Mouse (Mus musculus) 3134 (cell line): ENCODE measurements around the gene Mcm7.

Experiments used
- DNase-seq: peaks from one replicate; pipeline ENCODE4 v3.0.0-alpha.2; 2011; ENCODE audit warnings: low spot score; ENCODE audit not compliant: insufficient read length; ENCODE audit errors: extremely low read depth

The Mcm7 gene

DNA sequence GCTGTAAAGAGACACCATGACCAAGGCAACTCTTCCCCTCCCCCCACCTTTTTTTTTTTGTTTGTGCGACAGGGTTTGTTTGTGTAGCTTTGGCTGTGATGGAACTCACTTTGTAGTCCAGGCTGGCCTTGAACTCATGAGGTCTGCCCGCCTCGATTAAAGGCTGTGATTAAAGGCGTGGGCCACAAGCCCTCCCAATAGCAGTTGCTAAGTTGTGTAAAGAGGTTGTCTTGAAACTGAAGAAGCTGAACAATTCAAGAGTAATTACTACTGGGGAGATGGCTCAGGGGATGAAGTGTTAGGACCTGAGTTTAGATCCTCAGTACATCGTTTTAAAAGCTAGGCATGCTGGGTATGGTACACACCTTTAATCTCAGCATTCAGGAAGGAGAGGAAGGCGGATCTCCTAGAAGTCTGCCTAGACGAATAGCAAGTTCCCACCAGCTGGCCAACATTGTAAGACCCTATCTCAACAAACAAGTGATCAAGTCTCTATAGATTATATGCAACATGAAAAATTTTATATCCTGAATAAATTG is 11.9 kb downstream of the Mcm7 start:
- DNase-seq, result no peak

DNA sequence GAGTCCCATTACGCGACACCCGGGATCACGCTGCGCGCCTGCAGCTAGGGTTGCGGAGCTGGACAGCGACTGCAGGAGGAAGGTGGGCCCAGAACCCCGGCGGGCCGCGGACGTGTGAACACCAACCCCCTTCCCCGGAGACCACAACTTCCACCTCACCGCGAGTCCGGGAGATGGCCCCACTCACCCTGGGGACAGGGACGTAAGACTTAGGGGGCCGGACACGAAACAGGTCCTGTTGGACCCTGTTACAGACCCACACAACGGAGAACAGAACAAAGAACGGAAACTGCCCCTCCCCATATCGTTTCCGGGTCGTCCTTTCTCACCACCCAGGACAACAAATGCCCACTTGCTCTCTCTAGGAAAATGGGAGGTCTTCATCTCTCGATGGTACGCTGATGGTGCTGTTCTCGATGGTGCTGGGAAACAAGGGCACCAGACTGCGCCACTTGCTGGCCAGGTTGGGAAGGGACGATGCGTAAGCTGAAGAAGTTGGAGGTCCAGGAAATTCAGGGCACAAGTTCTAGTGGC is 16.7 kb downstream of the Mcm7 start, which contains the start of gene Zfp113:
Gene Zfp113, minus strand, starts transcription at position 302 of the 534 bp plus-strand sequence.
- DNase-seq, result peak; percentile 89

DNA sequence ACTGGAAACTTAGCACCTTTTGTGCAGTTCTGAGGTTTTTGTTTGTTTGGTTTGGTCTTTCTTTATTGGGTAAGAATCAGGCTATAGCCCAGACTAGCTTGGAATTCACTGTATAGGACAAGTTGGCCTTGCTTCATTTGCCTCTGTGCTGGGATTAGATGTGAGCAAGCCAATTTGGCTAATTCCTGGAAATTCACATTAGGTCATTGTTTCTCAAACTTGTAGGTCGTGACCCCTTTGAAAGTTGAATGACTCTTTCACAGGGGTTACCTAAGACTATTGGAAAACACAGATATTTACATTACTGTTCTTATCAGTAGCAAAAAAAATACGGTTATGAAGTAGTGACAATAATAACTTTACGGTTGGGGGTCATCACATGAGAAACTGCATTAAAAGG is 17.8 kb downstream of the Mcm7 start:
- no peak for DNase-seq

DNA sequence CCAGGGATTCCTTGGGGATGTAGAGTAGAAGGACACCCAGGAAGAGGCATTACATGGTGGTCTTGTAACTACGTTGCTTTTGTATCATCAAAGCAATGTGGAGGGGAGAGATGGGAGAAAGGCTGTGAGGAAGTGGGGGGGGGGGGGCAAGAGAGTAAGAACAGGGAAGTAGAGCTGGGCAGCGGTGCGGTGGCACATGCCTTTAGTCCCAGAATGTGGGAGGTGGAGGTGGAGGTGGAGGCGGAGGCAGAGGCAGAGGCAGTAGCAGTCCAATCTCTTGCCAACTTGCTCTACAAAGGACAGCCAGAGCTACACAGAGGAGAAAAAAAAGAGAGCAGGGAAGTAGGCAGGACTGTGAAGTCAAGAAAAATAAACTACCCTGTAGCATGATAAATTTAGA is 33.6 kb downstream of the Mcm7 start:
- DNase-seq, result no peak

DNA sequence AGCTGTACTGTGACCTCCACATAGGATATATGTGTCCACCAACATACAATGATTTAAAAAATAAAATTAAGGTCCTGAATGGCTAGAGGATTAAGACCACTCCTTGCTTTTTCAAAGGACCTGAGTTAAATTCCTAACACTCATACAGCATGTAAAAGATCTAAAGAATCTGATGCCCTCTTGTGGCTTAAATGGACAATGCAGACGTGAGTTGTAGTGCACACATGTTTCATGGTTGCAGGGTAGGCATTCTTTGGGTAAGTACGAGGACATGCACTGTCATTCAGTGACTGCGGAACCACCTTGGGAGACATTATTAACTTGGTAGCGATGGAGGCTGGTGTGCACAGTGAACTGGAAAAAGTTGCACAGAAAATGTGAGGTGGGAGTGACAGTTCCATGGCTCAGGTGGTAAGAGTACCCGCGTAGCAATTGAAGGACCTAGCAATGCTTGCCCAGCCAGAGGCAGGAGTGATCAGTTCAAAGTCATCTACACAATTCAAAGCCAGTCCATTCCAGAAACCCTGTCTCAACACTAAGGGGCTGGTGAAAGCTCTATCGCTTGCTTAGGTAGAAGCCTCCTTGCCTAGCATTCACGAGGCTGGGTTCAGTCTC is 34.2 kb downstream of the Mcm7 start:
- DNase-seq, result no peak

DNA sequence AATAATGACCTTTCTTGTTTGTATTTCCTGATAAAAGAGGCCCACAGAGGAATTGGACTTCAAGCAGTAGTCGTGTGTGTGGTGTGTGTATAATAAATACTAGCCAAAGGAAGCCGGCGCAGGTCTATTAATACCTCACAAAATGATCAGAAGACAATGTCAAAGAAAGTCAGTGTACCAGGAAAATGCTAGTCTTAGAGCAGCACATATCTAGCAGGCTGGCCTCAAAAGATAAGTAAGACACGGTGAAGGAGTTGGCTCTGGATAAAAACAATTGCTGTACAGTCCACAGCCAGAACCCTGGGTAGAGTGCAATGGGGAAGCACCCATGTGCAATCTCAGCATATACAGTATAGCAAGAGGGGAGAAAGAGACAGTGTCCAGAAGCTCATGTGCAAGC is 35.0 kb downstream of the Mcm7 start:
- DNase-seq, result no peak

DNA sequence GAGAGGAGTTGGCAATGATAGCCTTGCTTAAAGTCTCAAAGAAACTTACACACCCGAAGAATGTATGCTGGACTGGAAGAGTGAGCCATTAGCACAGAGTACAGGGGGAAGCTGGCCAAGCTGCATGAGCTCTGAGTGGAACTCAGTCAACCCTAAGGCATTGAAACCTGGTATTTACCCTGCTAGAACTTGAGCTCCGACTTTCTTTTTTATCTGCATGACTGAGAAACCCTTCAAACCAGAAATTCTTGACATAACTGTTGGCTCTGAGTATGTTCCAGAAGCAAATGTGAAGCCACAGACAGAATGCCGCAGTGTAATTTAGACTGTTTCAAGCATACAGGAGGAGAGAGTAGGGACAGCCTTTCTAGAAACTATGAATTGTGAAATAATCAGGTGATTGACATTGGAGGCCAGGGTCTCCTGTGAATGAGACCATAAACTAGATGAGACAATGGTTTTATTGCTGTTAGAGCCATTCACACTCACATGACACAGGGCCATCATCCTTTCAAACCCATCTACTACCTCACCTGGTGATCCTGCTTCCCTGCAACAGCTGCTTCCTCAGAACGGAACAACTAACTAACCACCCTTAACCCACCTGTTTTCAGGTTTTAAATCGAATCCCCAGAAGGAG is 39.7 kb downstream of the Mcm7 start:
- DNase-seq, result no peak

DNA sequence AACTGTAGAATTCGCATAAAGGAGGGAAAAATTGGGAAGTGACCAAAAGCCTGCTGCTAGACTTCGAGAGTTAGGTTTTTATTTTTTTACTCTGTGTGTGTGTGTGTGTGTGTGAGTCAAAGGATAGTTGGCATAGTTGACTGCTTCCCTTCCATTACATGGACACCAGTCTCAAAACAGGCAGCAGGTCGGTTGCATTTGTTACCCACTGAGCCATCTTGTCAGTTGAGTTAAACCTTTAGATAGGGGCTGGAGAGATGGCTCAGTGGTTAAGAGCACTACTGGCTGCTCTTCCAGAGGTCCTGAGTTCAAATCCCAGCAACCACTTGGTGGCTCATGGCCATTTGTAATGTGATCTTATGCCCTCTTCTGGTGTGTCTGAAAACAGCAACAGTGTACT is 54.2 kb downstream of the Mcm7 start:
- peak; percentile 50 for DNase-seq

DNA sequence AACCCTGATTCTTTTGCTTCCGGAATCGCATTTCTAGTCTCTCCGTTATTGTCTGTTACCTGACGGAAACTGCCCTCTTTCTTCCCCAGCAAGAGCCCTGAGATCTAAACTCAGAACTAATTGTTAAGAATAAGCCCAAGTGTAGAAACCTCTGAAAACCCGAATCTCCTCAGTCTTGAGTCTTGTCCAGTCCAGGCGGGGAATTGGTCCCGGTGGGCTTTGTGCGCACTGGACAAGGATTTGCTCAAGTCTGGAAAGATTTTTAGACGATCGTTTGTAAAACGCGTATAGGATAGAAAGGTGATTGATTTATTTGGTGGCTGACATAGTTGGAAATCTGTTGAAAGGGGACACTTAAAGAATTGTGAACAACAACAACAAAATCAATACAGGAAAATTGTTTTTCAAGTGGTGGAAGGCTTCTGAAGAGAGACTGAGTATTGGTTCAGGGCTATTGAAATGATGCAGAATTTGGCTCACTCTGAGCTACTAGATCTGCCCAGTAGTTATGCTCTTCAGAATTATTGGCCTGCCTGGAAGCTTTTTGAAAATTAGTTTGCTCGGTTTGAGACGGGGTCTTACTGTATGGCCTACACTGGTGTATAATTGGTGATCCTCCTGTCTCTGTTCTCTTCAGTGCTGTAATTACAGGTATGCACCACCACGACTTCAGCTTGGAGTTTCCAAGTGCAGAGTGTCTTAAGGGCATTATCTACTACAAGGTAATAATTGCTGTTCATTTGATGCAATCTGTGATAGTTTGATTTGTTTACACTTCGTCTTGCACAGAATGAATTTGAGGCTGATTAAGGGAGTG is 54.8 kb downstream of the Mcm7 start:
- peak; percentile 46 for DNase-seq

DNA sequence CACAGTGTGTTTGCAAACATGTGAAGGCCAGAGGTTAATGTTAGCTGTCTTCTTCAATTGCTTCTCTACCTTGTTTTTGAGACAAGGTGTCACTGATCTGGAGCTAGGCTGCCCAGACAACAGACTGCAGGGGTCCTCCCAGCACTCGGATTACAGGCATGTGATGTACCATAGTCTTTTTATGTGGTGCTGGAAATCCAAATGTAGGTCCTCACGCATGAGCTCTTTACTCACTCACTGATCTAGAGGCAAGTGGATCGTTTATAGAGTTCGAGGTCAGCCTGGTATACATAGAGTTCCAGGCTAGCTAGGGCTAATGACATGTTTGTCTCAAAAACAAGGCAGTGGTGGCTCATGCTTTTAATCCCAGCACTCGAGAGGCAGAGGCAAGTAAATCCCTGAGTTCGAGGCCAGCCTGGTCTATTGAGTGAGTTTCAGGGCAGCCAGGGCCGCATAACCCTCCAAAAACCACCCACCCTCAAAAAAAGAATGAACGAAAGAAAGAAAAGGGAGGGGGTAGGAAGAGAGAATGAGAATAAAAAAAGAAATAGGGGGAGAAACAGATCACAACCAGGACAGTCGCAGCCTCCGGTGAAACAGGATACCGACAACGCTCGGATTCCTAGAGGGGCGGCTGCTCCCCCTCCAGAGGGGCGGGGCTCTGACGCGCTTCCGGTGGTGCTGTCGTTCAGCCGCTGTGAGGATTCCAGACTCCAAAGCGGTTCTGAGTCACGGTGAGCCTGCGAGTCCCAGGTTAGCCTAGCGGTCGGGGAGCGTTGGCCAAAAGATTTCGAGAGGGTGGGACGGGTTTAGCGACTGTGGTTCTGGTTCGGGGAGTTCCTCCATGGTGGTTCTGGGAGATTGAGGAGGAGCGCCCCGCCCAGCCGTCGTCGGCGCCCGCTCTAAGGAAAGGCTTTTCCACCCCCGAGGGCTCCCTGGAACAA is 55.7 kb downstream of the Mcm7 start, which contains the start of gene Zscan21:
Gene Zscan21, plus strand, starts transcription at position 649 of the 944 bp plus-strand sequence.
- DNase-seq, result peak; percentile 94
